Mouse (Mus musculus): ENCODE measurements around the gene Slc38a5. TPM values are rescaled to one million over a fixed set of nuclear protein-coding genes. Genes with fewer than 3 reads are reported as not detected.
"Not testable (repeated sequence)": the region's sequence is repeated elsewhere in the genome, so short reads cannot be mapped to it uniquely, and the experiment has no call there.

Slc38a5 gene
- polyA plus RNA-seq, 1 experiment from 2014 or later: 1.4 TPM

GRCm38 (mm10) chrX:8252334-8253285 is 18.3 kb upstream of the Slc38a5 start, which contains the start of gene Ftsj1:
Ftsj1 (minus strand) TSS chrX:8252406.
- WGBS: 21% methylated on average over 45 of the region's 45 CpGs
- Histone ChIP-seq H3K4me1 (no peaks in the 10 kb centered on the region), H3K9me3 (no peaks in the 10 kb centered on the region), H3K9ac (peak within 1 kb of the TSS; percentile 58), H3K4me3 (peak within 1 kb of the TSS; percentile 55), H3K27me3 (no peaks in the 10 kb centered on the region), H3K36me3 (peaks cover 3% of the 10 kb centered on the region; the same call in 1 of the 2 replicates), H3K4me2 (replicated peaks) (peak within 1 kb of the TSS; percentile 57), H3K27ac (peak within 1 kb of the TSS; percentile 57; the same call in 1 of the 2 replicates)
- peak; percentile 86 for ATAC-seq (ENCODE audit: insufficient number of reproducible peaks, insufficient read depth, low FRiP score, low TSS enrichment)

GRCm38 (mm10) chrX:8253711-8254110 is 17.2 kb upstream of the Slc38a5 start:
- no peak overlapping the region for H3K9ac ChIP-seq
- no peaks in the 10 kb centered on the region for H3K27me3 ChIP-seq
- H3K27ac ChIP-seq: no peak overlapping the region
- H3K4me1 ChIP-seq: no peaks in the 10 kb centered on the region
- no peak overlapping the region for H3K4me2 ChIP-seq (replicated peaks)
- ATAC-seq (ENCODE audit: insufficient number of reproducible peaks, insufficient read depth, low FRiP score, low TSS enrichment): no peak
- no peak overlapping the region for H3K4me3 ChIP-seq
- 80% methylated on average over 2 of the region's 2 CpGs for WGBS
- H3K36me3 ChIP-seq: peaks cover 3% of the 10 kb centered on the region; the same call in 1 of the 2 replicates
- H3K9me3 ChIP-seq: no peaks in the 10 kb centered on the region

GRCm38 (mm10) chrX:8255807-8256206 is 15.1 kb upstream of the Slc38a5 start:
- Histone ChIP-seq H3K9me3 (no peaks in the 10 kb centered on the region), H3K4me2 (replicated peaks) (no peak overlapping the region), H3K27ac (no peak overlapping the region), H3K27me3 (no peaks in the 10 kb centered on the region), H3K4me1 (no peaks in the 10 kb centered on the region), H3K4me3 (no peak overlapping the region), H3K9ac (no peak overlapping the region), H3K36me3 (no peaks in the 10 kb centered on the region)
- WGBS: 19% methylated on average over 6 of the region's 6 CpGs
- ATAC-seq (ENCODE audit: insufficient number of reproducible peaks, insufficient read depth, low FRiP score, low TSS enrichment): no peak

- Histone ChIP-seq H3K27ac (no peak overlapping the region), H3K4me1 (no peaks in the 10 kb centered on the region), H3K27me3 (no peaks in the 10 kb centered on the region), H3K4me3 (no peak overlapping the region), H3K36me3 (no peaks in the 10 kb centered on the region), H3K4me2 (replicated peaks) (no peak overlapping the region), H3K9me3 (no peaks in the 10 kb centered on the region), H3K9ac (no peak overlapping the region)
- WGBS: 78% methylated on average over 12 of the region's 12 CpGs
- ATAC-seq (ENCODE audit: insufficient number of reproducible peaks, insufficient read depth, low FRiP score, low TSS enrichment): no peak
These were observed 11.5 kb upstream of the Slc38a5 start for GRCm38 (mm10) chrX:8259478-8259877.

GRCm38 (mm10) chrX:8263156-8263804 is 7.7 kb upstream of the Slc38a5 start:
- Histone ChIP-seq H3K27me3 (no peaks in the 10 kb centered on the region), H3K9ac (no peak overlapping the region), H3K9me3 (no peaks in the 10 kb centered on the region), H3K4me3 (no peak overlapping the region), H3K4me2 (replicated peaks) (no peak overlapping the region), H3K4me1 (no peaks in the 10 kb centered on the region), H3K36me3 (no peaks in the 10 kb centered on the region), H3K27ac (no peak overlapping the region)
- ATAC-seq (ENCODE audit: insufficient number of reproducible peaks, insufficient read depth, low FRiP score, low TSS enrichment): no peak
- WGBS: 78% methylated on average over 5 of the region's 5 CpGs

- WGBS: 84% methylated on average over 3 of the region's 3 CpGs
- Histone ChIP-seq H3K4me1 (no peaks in the 10 kb centered on the region), H3K9ac (no peak overlapping the region), H3K36me3 (no peaks in the 10 kb centered on the region), H3K9me3 (no peaks in the 10 kb centered on the region), H3K4me3 (no peak overlapping the region), H3K27me3 (no peaks in the 10 kb centered on the region), H3K27ac (no peak overlapping the region), H3K4me2 (replicated peaks) (no peak overlapping the region)
- no peak for ATAC-seq (ENCODE audit: insufficient number of reproducible peaks, insufficient read depth, low FRiP score, low TSS enrichment)
These were observed 6.7 kb upstream of the Slc38a5 start for GRCm38 (mm10) chrX:8264222-8264621.

- H3K27me3 ChIP-seq: peaks cover 11% of the 10 kb centered on the region; the same call in 1 of the 2 replicates
- no peak overlapping the region for H3K4me3 ChIP-seq
- no peaks in the 10 kb centered on the region for H3K4me1 ChIP-seq
- H3K36me3 ChIP-seq: no peaks in the 10 kb centered on the region
- H3K4me2 ChIP-seq (replicated peaks): peak overlapping the region; percentile 26; the same call in 1 of the 2 replicates
- no peak overlapping the region for H3K9ac ChIP-seq
- H3K27ac ChIP-seq: no peak overlapping the region
- ATAC-seq (ENCODE audit: insufficient number of reproducible peaks, insufficient read depth, low FRiP score, low TSS enrichment): no peak
- 27% methylated on average over 10 of the region's 10 CpGs for WGBS
- H3K9me3 ChIP-seq: no peaks in the 10 kb centered on the region
These were observed 1.1 kb downstream of the Slc38a5 start for GRCm38 (mm10) chrX:8272000-8272399.

- Histone ChIP-seq H3K9me3 (no peaks in the 10 kb centered on the region), H3K4me2 (replicated peaks) (no peak overlapping the region), H3K27me3 (peaks cover 11% of the 10 kb centered on the region; the same call in 1 of the 2 replicates), H3K36me3 (no peaks in the 10 kb centered on the region), H3K4me3 (no peak overlapping the region), H3K27ac (no peak overlapping the region), H3K4me1 (no peaks in the 10 kb centered on the region), H3K9ac (no peak overlapping the region)
- no peak for ATAC-seq (ENCODE audit: insufficient number of reproducible peaks, insufficient read depth, low FRiP score, low TSS enrichment)
- WGBS: 88% methylated on average over 5 of the region's 5 CpGs
These were observed 3.1 kb downstream of the Slc38a5 start for GRCm38 (mm10) chrX:8274056-8274455.

GRCm38 (mm10) chrX:8288621-8289020 is 17.7 kb downstream of the Slc38a5 start:
- Histone ChIP-seq H3K27ac (no peak overlapping the region), H3K4me3 (no peak overlapping the region), H3K4me1 (no peaks in the 10 kb centered on the region), H3K9ac (no peak overlapping the region), H3K4me2 (replicated peaks) (no peak overlapping the region), H3K36me3 (no peaks in the 10 kb centered on the region), H3K9me3 (no peaks in the 10 kb centered on the region), H3K27me3 (no peaks in the 10 kb centered on the region)
- 77% methylated on average over 5 of the region's 5 CpGs for WGBS
- no peak for ATAC-seq (ENCODE audit: insufficient number of reproducible peaks, insufficient read depth, low FRiP score, low TSS enrichment)

- H3K9ac ChIP-seq: no peak overlapping the region
- H3K27me3 ChIP-seq: no peaks in the 10 kb centered on the region
- ATAC-seq (ENCODE audit: insufficient number of reproducible peaks, insufficient read depth, low FRiP score, low TSS enrichment): no peak
- H3K4me1 ChIP-seq: no peaks in the 10 kb centered on the region
- WGBS: 81% methylated on average over 1 of the region's 1 CpGs
- no peak overlapping the region for H3K4me2 ChIP-seq (replicated peaks)
- no peaks in the 10 kb centered on the region for H3K36me3 ChIP-seq
- H3K4me3 ChIP-seq: no peak overlapping the region
- H3K9me3 ChIP-seq: no peaks in the 10 kb centered on the region
- H3K27ac ChIP-seq: no peak overlapping the region
These were observed 38.4 kb downstream of the Slc38a5 start for GRCm38 (mm10) chrX:8309302-8309701.

GRCm38 (mm10) chrX:8314905-8315304 is 44.0 kb downstream of the Slc38a5 start:
- H3K27me3 ChIP-seq; ATAC-seq (ENCODE audit: insufficient number of reproducible peaks, insufficient read depth, low FRiP score, low TSS enrichment); H3K4me3 ChIP-seq; H3K9me3 ChIP-seq; H3K4me1 ChIP-seq; H3K9ac ChIP-seq; H3K4me2 ChIP-seq (replicated peaks); H3K36me3 ChIP-seq; H3K27ac ChIP-seq: not testable (repeated sequence)
- WGBS: 8% methylated on average over 7 of the region's 7 CpGs

- H3K4me3 ChIP-seq: no peak within 1 kb of the TSS
- H3K36me3 ChIP-seq: no peaks in the 10 kb centered on the region
- H3K4me1 ChIP-seq: no peaks in the 10 kb centered on the region
- no peak within 1 kb of the TSS for H3K27ac ChIP-seq
- H3K9me3 ChIP-seq: peaks cover 7% of the 10 kb centered on the region; the same call in 1 of the 2 replicates
- no peak for ATAC-seq (ENCODE audit: insufficient number of reproducible peaks, insufficient read depth, low FRiP score, low TSS enrichment)
- no peak within 1 kb of the TSS for H3K9ac ChIP-seq
- H3K27me3 ChIP-seq: no peaks in the 10 kb centered on the region
- H3K4me2 ChIP-seq (replicated peaks): no peak within 1 kb of the TSS
- WGBS: 58% methylated on average over 2 of the region's 2 CpGs
These were observed 56.2 kb downstream of the Slc38a5 start, which contains the start of gene Ssxb10 for GRCm38 (mm10) chrX:8327124-8327523. Ssxb10 (plus strand) TSS chrX:8327424.
